Mouse (Mus musculus) cerebellum, adult 8-10 months (tissue): ENCODE measurements around the gene Brs3.
A peak's percentile ranks its signal among the peaks of the same experiment; 100 is the strongest.

ENCODE experiments used
- DNase-seq: peaks from one replicate; pipeline ENCODE4 v3.0.0; 2022

Brs3 gene

DNA sequence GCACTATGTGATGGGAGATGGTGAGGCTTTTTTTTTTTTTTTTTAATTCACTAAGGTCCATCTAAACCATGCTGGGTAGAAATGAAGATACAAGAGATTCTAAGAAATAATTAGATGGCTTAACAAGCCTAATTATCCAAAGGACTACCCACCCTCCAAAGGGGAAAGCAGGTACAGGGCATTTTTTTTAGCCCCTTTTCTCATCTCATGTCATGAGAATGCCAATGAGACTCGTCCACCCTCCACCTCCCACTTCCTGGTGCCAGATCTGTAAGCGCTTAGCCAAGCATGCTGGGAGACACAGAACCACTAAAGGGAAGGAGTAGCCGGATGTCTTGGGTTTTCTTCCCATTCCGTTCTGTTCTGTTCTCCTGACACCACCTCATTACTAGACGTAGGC is at the start of gene Brs3:
Brs3 (plus strand) TSS at position 301 of the 400 bp plus-strand sequence.
- no peak for DNase-seq

GRCm38 (mm10) chrX:57012891-57013290 is 30.0 kb upstream of the Brs3 start:
- DNase-seq = no peak

DNA sequence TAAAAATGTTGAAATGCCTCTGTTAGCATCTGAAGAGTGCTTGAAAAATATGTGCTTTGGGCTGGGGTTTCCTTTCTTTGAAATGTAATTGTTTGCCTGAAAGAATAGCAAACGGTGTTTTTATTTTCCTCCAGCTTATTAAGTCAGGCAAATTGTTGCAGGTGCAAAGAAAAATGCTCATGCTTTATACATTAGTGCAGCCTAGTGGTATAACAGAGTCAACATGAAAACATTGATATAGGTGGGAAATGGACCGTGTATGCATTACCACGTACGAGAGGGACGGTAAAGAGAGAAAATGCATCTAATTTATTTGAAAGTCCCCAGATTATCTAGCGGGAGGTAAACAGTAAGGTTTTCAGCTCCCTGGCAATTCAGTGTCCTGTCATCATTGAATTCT is 995 bp downstream of the Brs3 start:
- no peak for DNase-seq

DNA sequence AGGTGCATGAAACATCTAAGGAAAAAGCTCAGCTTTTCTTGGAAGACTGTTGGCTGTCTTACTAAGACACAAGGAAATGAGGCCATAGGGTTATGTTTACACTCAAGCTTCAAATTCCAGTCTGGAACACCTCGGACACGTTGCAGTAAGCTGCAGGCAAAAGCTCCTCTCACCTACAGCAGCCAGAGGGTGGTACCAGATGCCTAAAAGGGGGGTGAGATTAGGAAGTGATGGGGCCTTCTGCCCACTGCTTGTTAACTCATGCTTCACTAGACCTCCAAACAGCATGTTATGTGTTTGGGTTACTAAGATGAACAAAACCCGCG is 9.9 kb downstream of the Brs3 start:
- no peak for DNase-seq

DNA sequence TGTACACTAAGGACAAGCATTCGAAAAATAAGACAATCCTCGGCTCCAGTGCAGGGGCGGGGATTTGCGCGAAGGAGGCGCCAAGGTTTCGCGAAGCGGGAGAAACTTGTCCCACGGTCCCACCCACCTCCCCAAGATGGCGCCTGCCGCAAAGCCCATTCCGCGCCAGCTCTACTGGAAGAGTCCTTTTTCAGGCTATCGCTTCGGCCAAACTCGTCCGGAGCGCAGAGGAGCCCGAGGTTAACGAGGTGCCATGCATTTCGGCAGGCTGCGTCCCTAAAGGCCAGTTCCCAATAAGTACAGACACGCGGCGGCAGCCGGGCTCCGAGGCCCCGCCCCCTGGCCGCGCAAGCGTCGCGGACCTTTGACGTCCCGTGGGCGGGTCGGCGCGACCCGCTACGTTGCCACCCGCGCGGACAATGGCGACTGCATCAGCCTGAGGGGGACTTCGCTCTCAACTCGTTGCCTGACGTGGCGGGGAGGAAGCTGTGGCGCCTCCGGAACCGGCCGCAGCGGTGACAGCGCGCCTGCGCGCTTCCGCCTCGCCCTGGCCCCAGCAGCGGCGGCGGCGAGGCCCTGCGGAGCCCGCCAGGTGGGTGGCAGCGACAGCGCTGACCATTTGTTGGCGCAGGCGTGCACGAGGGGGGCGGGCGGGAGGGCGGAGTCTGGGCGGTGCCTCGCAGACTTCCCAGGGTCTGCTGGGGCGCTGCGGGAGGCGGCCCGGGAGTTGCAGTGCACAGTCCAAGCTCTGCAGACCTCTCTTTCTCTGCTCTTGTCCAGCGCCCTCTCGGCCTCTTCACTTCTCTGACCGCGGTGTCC is 10.5 kb downstream of the Brs3 start, which contains the start of gene Htatsf1:
Htatsf1 (plus strand) TSS at position 410 of the 819 bp plus-strand sequence.
- DNase-seq = peak; percentile 81

DNA sequence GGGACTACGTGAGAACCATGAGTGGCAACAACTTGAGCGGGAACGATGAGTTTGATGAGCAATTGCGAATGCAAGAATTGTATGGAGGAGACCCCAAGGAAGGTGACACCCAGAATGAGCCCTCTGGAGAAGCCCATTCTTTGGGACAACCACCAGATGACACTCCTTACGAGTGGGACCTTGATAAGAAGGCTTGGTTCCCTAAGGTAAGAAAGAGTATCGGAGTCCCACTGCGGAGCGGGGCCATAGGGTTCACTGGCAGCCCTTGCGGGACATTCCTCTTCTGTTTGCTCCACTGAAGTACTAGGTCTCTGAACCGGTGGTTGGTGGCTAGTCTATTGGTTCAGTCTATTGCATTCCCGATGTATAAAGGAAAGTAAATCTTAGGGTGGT is 11.1 kb downstream of the Brs3 start:
- no peak for DNase-seq

DNA sequence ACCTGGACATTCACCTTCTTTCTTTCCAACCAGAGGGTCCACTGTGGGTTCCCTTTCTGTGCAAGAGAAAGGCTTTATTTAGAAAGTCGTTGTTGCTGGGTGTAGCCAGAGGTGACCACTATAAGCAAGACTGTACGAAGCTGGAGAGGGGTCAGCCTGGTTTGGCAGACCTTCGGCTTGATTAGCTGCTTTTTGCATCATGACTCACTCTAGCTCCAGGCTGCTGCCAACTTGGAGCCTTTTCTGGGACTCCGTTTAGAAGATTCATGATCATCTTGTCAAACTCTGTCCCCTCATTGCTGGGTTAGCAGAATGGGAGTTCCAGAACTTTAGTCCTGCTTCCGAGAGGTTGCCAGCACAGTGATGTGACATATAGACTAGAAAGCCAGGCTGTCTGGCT is 38.6 kb downstream of the Brs3 start:
- no peak for DNase-seq

DNA sequence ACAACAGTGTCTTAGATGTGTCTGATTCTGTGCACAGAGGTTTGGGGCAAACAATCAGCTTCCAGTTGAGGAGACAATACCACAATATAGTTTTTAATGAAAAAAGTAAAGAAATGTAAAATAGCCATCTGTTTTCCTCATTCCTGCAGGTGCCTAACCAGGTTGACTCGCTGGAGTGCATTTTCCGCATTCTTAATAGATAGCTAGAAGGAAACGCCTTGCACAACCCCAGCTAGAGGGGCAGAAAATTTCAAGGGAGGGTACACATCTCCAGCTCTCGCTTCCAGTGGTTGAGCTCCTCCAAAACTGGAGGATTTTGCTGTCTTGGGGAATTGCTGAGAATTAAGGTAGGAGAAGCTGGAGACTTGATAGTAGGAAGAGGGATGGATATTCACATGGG is 44.9 kb downstream of the Brs3 start, which contains the start of gene Vgll1:
Vgll1 (plus strand) TSS at position 301 of the 400 bp plus-strand sequence.
- DNase-seq = no peak
